Mouse (Mus musculus) hindbrain, postnatal 0 days (tissue): ENCODE data around the gene Stim1. TPM values are rescaled to one million over a fixed set of nuclear protein-coding genes. Genes with fewer than 3 reads are reported as not detected.
A peak's percentile ranks its signal among the peaks of the same experiment; 100 is the strongest.

ENCODE experiments used
- ATAC-seq: fragments of 200-750 bp; cut with Nextera tagmentation; 2 replicates; pipeline ENCODE4 v1.8.0; 2017; ENCODE audit warnings: mild to moderate bottlenecking, moderate TSS enrichment, moderate library complexity
- DNase-seq: peaks from one replicate; pipeline ENCODE4 v3.0.0-alpha.2; 2015; ENCODE audit warnings: low spot score
- H3K27ac ChIP-seq: fragments of 300-500 bp; sonication (generic); 2 replicates; pipeline ENCODE4 v1.5.1; 2014; ENCODE audit warnings: mild to moderate bottlenecking
- H3K27me3 ChIP-seq: fragments of 300-500 bp; sonication (generic); 2 replicates; pipeline ENCODE4 v1.6.1; 2014; ENCODE audit warnings: low read length, mixed read lengths; ENCODE audit not compliant: insufficient read depth
- H3K36me3 ChIP-seq: fragments of 300-500 bp; sonication (generic); 2 replicates; pipeline ENCODE4 v1.6.1; 2014; ENCODE audit warnings: low read length, mixed read lengths; ENCODE audit not compliant: insufficient read depth
- H3K4me1 ChIP-seq: fragments of 300-500 bp; sonication (generic); 2 replicates; pipeline ENCODE4 v1.6.1; 2014; ENCODE audit warnings: antibody characterized with exemption, low read length, mixed read lengths; ENCODE audit not compliant: insufficient read depth
- H3K4me2 ChIP-seq: fragments of 300-500 bp; sonication (generic); 2 replicates; pipeline ENCODE4 v1.6.1; 2014; ENCODE audit warnings: low read depth, mild to moderate bottlenecking, low read length, moderate library complexity, mixed read lengths
- H3K4me3 ChIP-seq: fragments of 300-500 bp; sonication (generic); 2 replicates; pipeline ENCODE4 v1.5.1; 2014; ENCODE audit warnings: low read length
- H3K9ac ChIP-seq: fragments of 300-500 bp; sonication (generic); replicated peaks from 2 replicates; pipeline ENCODE4 v1.6.1; 2014; ENCODE audit warnings: mild to moderate bottlenecking, low read length, moderate library complexity, mixed read lengths
- H3K9me3 ChIP-seq: fragments of 300-500 bp; sonication (generic); 2 replicates; pipeline ENCODE4 v1.6.1; 2016; ENCODE audit warnings: low read length, mixed read lengths
- CTCF ChIP-seq: IDR thresholded peaks from 2 replicates; pipeline ENCODE4 v1.5.1; 2016; ENCODE audit warnings: antibody characterized with exemption, control low read depth, low read depth
- WGBS: fragments of 180-500 bp; shearing (Covaris S2); extraction: QIAGEN DNeasy Blood & Tissue Kit; methylation state at CpG from one replicate; pipeline ENCODE4 v1.1.7; 2014; 5-methylcytosine and 5-hydroxymethylcytosine counted together
- polyA plus RNA-seq: library from polyadenylated mRNA; unstranded; fragments of >200 nt; fragmentation: Nextera tagmentation; extraction: Ambion mirVana; gene quantifications from 2 replicates; pipeline ENCODE4 v1.2.1, GENCODE M21; 2015
- total RNA-seq: library from RNA; depleted of rRNA; stranded (reverse); fragments of >200 nt; gene quantifications from 2 replicates; pipeline ENCODE4 v1.2.3, GENCODE M21; 2014

Gene Stim1
- total and polyA plus RNA-seq, 2 experiments from 2014 or later = 17.9 to 34.6 TPM

GRCm38 (mm10) chr7:102422036-102422435, 154.4 kb downstream of the Stim1 start:
- Histone ChIP-seq H3K27ac (no peak overlapping the region), H3K27me3 (no peaks in the 10 kb centered on the region), H3K4me3 (no peak overlapping the region), H3K4me1 (no peaks in the 10 kb centered on the region), H3K9ac (no peak overlapping the region), H3K9me3 (no peaks in the 10 kb centered on the region), H3K36me3 (no peaks in the 10 kb centered on the region; the same call in 1 of the 2 replicates), H3K4me2 (no peak overlapping the region)
- WGBS = 94% methylated on average over 2 of the region's 2 CpGs
- no peak for TF ChIP-seq CTCF
- ATAC-seq = no peak
- DNase-seq = no peak

- 48% methylated on average over 6 of the region's 6 CpGs for WGBS
- DNase-seq (no peak), ATAC-seq (no peak)
- Histone ChIP-seq H3K36me3 (no peaks in the 10 kb centered on the region; the same call in 1 of the 2 replicates), H3K27ac (no peak overlapping the region), H3K4me3 (no peak overlapping the region), H3K4me1 (no peaks in the 10 kb centered on the region), H3K9me3 (no peaks in the 10 kb centered on the region), H3K9ac (no peak overlapping the region), H3K27me3 (no peaks in the 10 kb centered on the region), H3K4me2 (no peak overlapping the region)
- no peak for TF ChIP-seq CTCF
Observed at GRCm38 (mm10) chr7:102425933-102426685, 158.5 kb downstream of the Stim1 start.

- no peak for DNase-seq
- no peaks in the 10 kb centered on the region; the same call in 1 of the 2 replicates for H3K36me3 ChIP-seq
- H3K9me3 ChIP-seq = no peaks in the 10 kb centered on the region
- no peak overlapping the region for H3K4me3 ChIP-seq
- 80% methylated on average over 2 of the region's 2 CpGs for WGBS
- H3K27me3 ChIP-seq = no peaks in the 10 kb centered on the region
- no peak overlapping the region for H3K9ac ChIP-seq
- H3K4me2 ChIP-seq = no peak overlapping the region
- H3K4me1 ChIP-seq = no peaks in the 10 kb centered on the region
- ATAC-seq = no peak
- no peak for TF ChIP-seq CTCF
- no peak overlapping the region for H3K27ac ChIP-seq
Observed at GRCm38 (mm10) chr7:102434344-102434743, 166.7 kb downstream of the Stim1 start.

- TF ChIP-seq CTCF = no peak
- H3K9me3 ChIP-seq = no peaks in the 10 kb centered on the region
- 55% methylated on average over 15 of the region's 15 CpGs for WGBS
- H3K4me2 ChIP-seq = peak overlapping the region; percentile 82
- DNase-seq (no peak), ATAC-seq (0 out of 2 replicates have a peak, but pooled peaks have one; percentile 0)
- H3K27ac ChIP-seq = peak overlapping the region; percentile 51; the same call in 1 of the 2 replicates
- H3K9ac ChIP-seq = no peak overlapping the region
- no peaks in the 10 kb centered on the region for H3K27me3 ChIP-seq
- H3K4me3 ChIP-seq = peak overlapping the region; percentile 85
- H3K36me3 ChIP-seq = no peaks in the 10 kb centered on the region
- H3K4me1 ChIP-seq = peaks cover 5% of the 10 kb centered on the region; the same call in 1 of the 2 replicates
Observed at GRCm38 (mm10) chr7:102440822-102441656, 173.4 kb downstream of the Stim1 start.

GRCm38 (mm10) chr7:102441657-102442391, 174.2 kb downstream of the Stim1 start, which contains the start of gene Rrm1:
TSS of gene Rrm1 (plus strand) at chr7:102441695.
- ATAC-seq (peak; percentile 99), DNase-seq (peak; percentile 99)
- Histone ChIP-seq H3K27me3 (no peaks in the 10 kb centered on the region), H3K27ac (peak within 1 kb of the TSS; percentile 51; the same call in 1 of the 2 replicates), H3K4me3 (peak within 1 kb of the TSS; percentile 85), H3K4me1 (peaks cover 5% of the 10 kb centered on the region; the same call in 1 of the 2 replicates), H3K9me3 (no peaks in the 10 kb centered on the region), H3K9ac (peak within 1 kb of the TSS; percentile 70), H3K36me3 (peaks cover 3% of the 10 kb centered on the region; the same call in 1 of the 2 replicates), H3K4me2 (peak within 1 kb of the TSS; percentile 82)
- under 1% methylated on average over 52 of the region's 56 CpGs for WGBS
- TF ChIP-seq CTCF = no peak

- Histone ChIP-seq H3K36me3 (peaks cover 8% of the 10 kb centered on the region; the same call in 1 of the 2 replicates), H3K9ac (peak overlapping the region; percentile 70), H3K4me2 (peak overlapping the region; percentile 82), H3K27ac (peak overlapping the region; percentile 51; the same call in 1 of the 2 replicates), H3K27me3 (no peaks in the 10 kb centered on the region), H3K4me1 (peaks cover 5% of the 10 kb centered on the region; the same call in 1 of the 2 replicates), H3K9me3 (no peaks in the 10 kb centered on the region), H3K4me3 (peak overlapping the region; percentile 85)
- no peak for ATAC-seq
- no peak for TF ChIP-seq CTCF
- no peak for DNase-seq
- 2% methylated on average over 4 of the region's 4 CpGs for WGBS
Observed at GRCm38 (mm10) chr7:102442432-102442831, 174.8 kb downstream of the Stim1 start.
